Mouse (Mus musculus): Measurements from ENCODE around the gene Ppil4. TPM values are rescaled to one million over a fixed set of nuclear protein-coding genes. Genes with fewer than 3 reads are reported as not detected.
"Not testable (repeated sequence)": the region's sequence is repeated elsewhere in the genome, so short reads cannot be mapped to it uniquely, and the experiment has no call there.

Ppil4 gene
- polyA plus RNA-seq (2021) = 25.0 TPM

GRCm38 (mm10) chr10:7792751-7793385, at the start of gene Ppil4, which contains the start of gene Ginm1:
Ppil4 (plus strand) TSS chr10:7792891.
Ginm1 (minus strand) TSS chr10:7792824.
- ATAC-seq = peak; percentile 72
- ChIA-PET CTCF (interaction anchor here (0.7 to 0.8 kb wide), 2 partner anchors 9 to 17 kb away, joined by 3 read pairs; no protein-coding TSS in a partner anchor), POLR2A (interaction anchor here (0.7 to 0.9 kb wide), 3 partner anchors 11 to 20 kb away, joined by 3 read pairs; no protein-coding TSS in a partner anchor)
- no peaks in the 10 kb centered on the region for H3K27me3 ChIP-seq
- in situ Hi-C loops (cut with MboI; ENCODE audit: low pct_unique_long_range_greater_than_20kb) = loop anchor here (25.0 kb wide), 1 partner anchor 1981 kb away; the partner anchor contains the start of genes Fbxo5 and Mtrf1l
- no peak for TF ChIP-seq CTCF (IDR thresholded peaks at IDR 0.05)
- DNase-seq (ENCODE audit: low read depth, low spot score) = peak; percentile 24

- ATAC-seq; DNase-seq (ENCODE audit: low read depth, low spot score); in situ Hi-C loops (cut with MboI; ENCODE audit: low pct_unique_long_range_greater_than_20kb); H3K27me3 ChIP-seq: not testable (repeated sequence)
- CTCF ChIA-PET = interaction anchor here (1.2 to 1.3 kb wide), 2 partner anchors 18 to 20 kb away, joined by 3 read pairs; partner anchors contain the start of gene Katna1
- POLR2A ChIA-PET = interaction anchor here (0.9 kb wide), 1 partner anchor 15 kb away, joined by 3 read pairs; no protein-coding TSS in a partner anchor
Measured at GRCm38 (mm10) chr10:7745528-7745927, 47.2 kb upstream of the Ppil4 start.

GRCm38 (mm10) chr10:7748752-7749151, 43.9 kb upstream of the Ppil4 start:
- no peak for ATAC-seq
- ChIA-PET CTCF (interaction anchor here (1.3 kb wide), 1 partner anchor 10 kb away, joined by 5 read pairs; no protein-coding TSS in a partner anchor), POLR2A (no interaction called here)
- no peak for TF ChIP-seq CTCF (IDR thresholded peaks at IDR 0.05)
- in situ Hi-C loops (cut with MboI; ENCODE audit: low pct_unique_long_range_greater_than_20kb) = no loop called here
- H3K27me3 ChIP-seq = no peaks in the 10 kb centered on the region
- DNase-seq (ENCODE audit: low read depth, low spot score) = no peak

- POLR2A ChIA-PET = no interaction called here
- H3K27me3 ChIP-seq = no peaks in the 10 kb centered on the region
- DNase-seq (ENCODE audit: low read depth, low spot score) = no peak
- TF ChIP-seq CTCF (IDR thresholded peaks at IDR 0.05) = no peak
- in situ Hi-C loops (cut with MboI; ENCODE audit: low pct_unique_long_range_greater_than_20kb) = no loop called here
- no peak for ATAC-seq
- CTCF ChIA-PET = no interaction called here
Measured at GRCm38 (mm10) chr10:7757544-7757943, 35.1 kb upstream of the Ppil4 start.

GRCm38 (mm10) chr10:7772346-7772745, 20.3 kb upstream of the Ppil4 start:
- CTCF ChIA-PET = no interaction called here
- POLR2A ChIA-PET = interaction anchor here (1.0 kb wide), 1 partner anchor 20 kb away, joined by 3 read pairs; the partner anchor contains the start of genes Ginm1 and Ppil4
- H3K27me3 ChIP-seq = no peaks in the 10 kb centered on the region
- TF ChIP-seq CTCF (IDR thresholded peaks at IDR 0.05) = no peak
- in situ Hi-C loops (cut with MboI; ENCODE audit: low pct_unique_long_range_greater_than_20kb) = no loop called here
- DNase-seq (ENCODE audit: low read depth, low spot score) = no peak
- no peak for ATAC-seq

GRCm38 (mm10) chr10:7772769-7773168, 19.9 kb upstream of the Ppil4 start:
- POLR2A ChIA-PET = interaction anchor here (1.0 kb wide), 1 partner anchor 20 kb away, joined by 3 read pairs; the partner anchor contains the start of genes Ginm1 and Ppil4
- ATAC-seq (no peak), DNase-seq (ENCODE audit: low read depth, low spot score) (no peak)
- CTCF ChIA-PET = no interaction called here
- H3K27me3 ChIP-seq = no peaks in the 10 kb centered on the region
- TF ChIP-seq CTCF (IDR thresholded peaks at IDR 0.05) = no peak
- in situ Hi-C loops (cut with MboI; ENCODE audit: low pct_unique_long_range_greater_than_20kb) = no loop called here

GRCm38 (mm10) chr10:7775421-7775820, 17.3 kb upstream of the Ppil4 start:
- in situ Hi-C loops (cut with MboI; ENCODE audit: low pct_unique_long_range_greater_than_20kb) = loop anchor here (25.0 kb wide), 1 partner anchor 1963 kb away; the partner anchor contains the start of genes Fbxo5 and Mtrf1l
- ATAC-seq (no peak), DNase-seq (ENCODE audit: low read depth, low spot score) (no peak)
- H3K27me3 ChIP-seq = no peaks in the 10 kb centered on the region
- ChIA-PET CTCF (interaction anchor here (1.2 kb wide), 1 partner anchor 17 kb away, joined by 3 read pairs; the partner anchor contains the start of genes Ginm1 and Ppil4), POLR2A (no interaction called here)
- no peak for TF ChIP-seq CTCF (IDR thresholded peaks at IDR 0.05)

GRCm38 (mm10) chr10:7778361-7778760, 14.3 kb upstream of the Ppil4 start:
- ATAC-seq (no peak), DNase-seq (ENCODE audit: low read depth, low spot score) (no peak)
- POLR2A ChIA-PET = interaction anchor here (0.6 kb wide), 1 partner anchor 48 kb away, joined by 5 read pairs; no protein-coding TSS in a partner anchor
- in situ Hi-C loops (cut with MboI; ENCODE audit: low pct_unique_long_range_greater_than_20kb) = loop anchor here (25.0 kb wide), 1 partner anchor 1966 kb away; the partner anchor contains the start of genes Fbxo5 and Mtrf1l
- CTCF ChIA-PET = interaction anchor here (1.2 kb wide), 1 partner anchor 10 kb away, joined by 3 read pairs; no protein-coding TSS in a partner anchor
- no peak for TF ChIP-seq CTCF (IDR thresholded peaks at IDR 0.05)
- H3K27me3 ChIP-seq = no peaks in the 10 kb centered on the region

- ATAC-seq (no peak), DNase-seq (ENCODE audit: low read depth, low spot score) (no peak)
- in situ Hi-C loops (cut with MboI; ENCODE audit: low pct_unique_long_range_greater_than_20kb) = loop anchor here (25.0 kb wide), 1 partner anchor 1967 kb away; the partner anchor contains the start of genes Fbxo5 and Mtrf1l
- CTCF ChIA-PET = no interaction called here
- no peak for TF ChIP-seq CTCF (IDR thresholded peaks at IDR 0.05)
- no peaks in the 10 kb centered on the region for H3K27me3 ChIP-seq
- POLR2A ChIA-PET = no interaction called here
Measured at GRCm38 (mm10) chr10:7779751-7780237, 12.9 kb upstream of the Ppil4 start.

GRCm38 (mm10) chr10:7780238-7781176, 12.2 kb upstream of the Ppil4 start:
- in situ Hi-C loops (cut with MboI; ENCODE audit: low pct_unique_long_range_greater_than_20kb) = loop anchor here (25.0 kb wide), 1 partner anchor 1968 kb away; the partner anchor contains the start of genes Fbxo5 and Mtrf1l
- POLR2A ChIA-PET = interaction anchor here (0.6 kb wide), 1 partner anchor 12 kb away, joined by 3 read pairs; the partner anchor contains the start of gene Ginm1
- CTCF ChIA-PET = no interaction called here
- no peak for TF ChIP-seq CTCF (IDR thresholded peaks at IDR 0.05)
- H3K27me3 ChIP-seq = no peaks in the 10 kb centered on the region
- ATAC-seq = peak; percentile 91
- DNase-seq (ENCODE audit: low read depth, low spot score) = peak; percentile 35

Measured in Patski (cell line).